Comparison of ENCODE assay signal across 8 mouse cellular contexts in the genomic region with DNA sequence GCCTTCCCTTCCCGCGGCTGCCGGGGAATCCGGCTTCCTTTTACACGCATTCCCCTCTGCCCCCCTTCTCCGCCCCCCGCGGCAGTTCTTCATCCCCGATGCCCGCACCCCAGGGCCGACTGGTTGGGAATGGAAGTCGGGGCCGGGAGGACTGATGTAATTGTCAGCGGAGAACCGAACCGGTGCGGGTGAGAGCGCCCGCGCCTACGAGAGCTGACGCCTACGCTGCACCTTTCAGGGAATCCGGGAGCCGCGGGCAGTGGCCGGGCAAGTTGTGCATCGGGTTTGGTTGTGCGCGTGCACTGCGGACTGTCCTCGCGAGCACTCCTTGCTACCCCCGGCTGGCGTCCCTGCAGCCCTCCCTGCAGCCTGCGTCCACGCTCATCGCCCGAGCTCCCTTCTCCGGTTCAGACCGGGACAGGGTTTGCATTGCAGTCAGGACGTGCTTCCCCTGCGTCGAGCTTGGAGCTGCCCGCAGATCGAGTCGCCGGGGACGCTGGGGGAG. TPM values are rescaled to one million over a fixed set of nuclear protein-coding genes. Genes with fewer than 3 reads are reported as not detected.
DNase-seq lines count a peak whose midpoint lies in the region; ATAC-seq lines count a peak whose summit lies in the region.

No protein-coding gene starts in this region.

- peak; percentile 70 for ATAC-seq in hindbrain, embryonic 11.5 days (ENCODE audit: low FRiP score)
- peak; percentile 50 for ATAC-seq in lung, embryonic 15.5 days (ENCODE audit: borderline replicate concordance, extremely low read depth, low FRiP score, low TSS enrichment)
- no peak for ATAC-seq in erythroid progenitor cell, adult 5-6 weeks (replicated peaks; ENCODE audit: low FRiP score, poor library complexity, severe bottlenecking)

- H3K9ac ChIP-seq in hindbrain, embryonic 11.5 days (ENCODE audit: low read depth, low read length), result peak overlapping the region; percentile 78
- H3K9ac ChIP-seq in lung, embryonic 15.5 days, result peak overlapping the region; percentile 81

- H3K36me3 ChIP-seq in hindbrain, embryonic 11.5 days (ENCODE audit: control insufficient read depth, insufficient read depth, low read length), result no peaks in the 10 kb centered on the region
- no peaks in the 10 kb centered on the region for H3K36me3 ChIP-seq in lung, embryonic 15.5 days

- under 1% methylated on average over 40 of the region's 49 CpGs for WGBS in hindbrain, embryonic 11.5 days
- WGBS in lung, embryonic 15.5 days, result under 1% methylated on average over 48 of the region's 49 CpGs

- no peaks in the 10 kb centered on the region for H3K9me3 ChIP-seq in hindbrain, embryonic 11.5 days (ENCODE audit: control insufficient read depth, low read length)
- no peaks in the 10 kb centered on the region for H3K9me3 ChIP-seq in lung, embryonic 15.5 days

- peak overlapping the region; percentile 78 for H3K4me3 ChIP-seq in hindbrain, embryonic 11.5 days (ENCODE audit: low read depth, low read length)
- peak overlapping the region; percentile 65 for H3K4me3 ChIP-seq in lung, embryonic 15.5 days

- DNase-seq in T-cell, adult 2 months (ENCODE audit: low spot score), result peak; percentile 14
- peak; percentile 87 for DNase-seq in cerebellum, adult 9-11 months
- peak; percentile 43 to 62 for DNase-seq in frontal cortex, postnatal 14 days (ENCODE audit: low spot score in 2 of 2)
- DNase-seq in hindbrain, embryonic 11.5 days (ENCODE audit: low spot score), result peak; percentile 82
- DNase-seq in layer of hippocampus, adult 9-11 months, result peak; percentile 59
- peak; percentile 74 for DNase-seq in retina, embryonic 14.5 days (ENCODE audit: low spot score)

- H3K4me2 ChIP-seq in hindbrain, embryonic 11.5 days (replicated peaks; ENCODE audit: low read depth, low read length), result peak overlapping the region; percentile 84
- H3K4me2 ChIP-seq in lung, embryonic 15.5 days, result peak overlapping the region; percentile 71

- no peaks in the 10 kb centered on the region for H3K4me1 ChIP-seq in hindbrain, embryonic 11.5 days (replicated peaks; ENCODE audit: control insufficient read depth, insufficient read depth, low read length)
- H3K4me1 ChIP-seq in lung, embryonic 15.5 days, result peaks cover 4% of the 10 kb centered on the region; the same call in 1 of the 2 replicates

- H3K27ac ChIP-seq in hindbrain, embryonic 11.5 days (ENCODE audit: low read depth, low read length), result peak overlapping the region; percentile 78
- peak overlapping the region; percentile 65 for H3K27ac ChIP-seq in lung, embryonic 15.5 days

- peaks cover 4% of the 10 kb centered on the region; the same call in 1 of the 2 replicates for H3K27me3 ChIP-seq in hindbrain, embryonic 11.5 days (ENCODE audit: control insufficient read depth, insufficient read depth, low read length)
- H3K27me3 ChIP-seq in lung, embryonic 15.5 days, result peaks cover 11% of the 10 kb centered on the region; the same call in 1 of the 2 replicates

RNA-seq across cellular contexts. Expression of a gene that starts 0.7 kb away (rescaled TPM):
- polyA plus RNA-seq in hindbrain, embryonic 11.5 days (2014; fragmentation: Nextera tagmentation; extraction: Ambion mirVana), result 15.1 and 16.9 TPM in 2 replicates
- 18.1 and 21.1 TPM in 2 replicates for polyA plus RNA-seq in lung, embryonic 15.5 days (2015; fragmentation: Nextera tagmentation; extraction: Ambion mirVana)
- not detected in 2 replicates for total RNA-seq in erythroid progenitor cell, adult 5-6 weeks (2015; ENCODE audit: low replicate concordance)
- not detected in 2 replicates for total RNA-seq in erythroid progenitor cell, adult 5-6 weeks (2017; ENCODE audit: low replicate concordance)

RNA-seq across cellular contexts. Expression of a gene that starts 37.2 kb away (rescaled TPM):
- polyA plus RNA-seq in hindbrain, embryonic 11.5 days (2014; fragmentation: Nextera tagmentation; extraction: Ambion mirVana), result 17.2 and 19.1 TPM in 2 replicates
- 12.3 and 12.6 TPM in 2 replicates for polyA plus RNA-seq in lung, embryonic 15.5 days (2015; fragmentation: Nextera tagmentation; extraction: Ambion mirVana)
- total RNA-seq in erythroid progenitor cell, adult 5-6 weeks (2015; ENCODE audit: low replicate concordance), result 6.1 and 15.1 TPM in 2 replicates
- 10.5 and 19.3 TPM in 2 replicates for total RNA-seq in erythroid progenitor cell, adult 5-6 weeks (2017; ENCODE audit: low replicate concordance)

RNA-seq across cellular contexts. Expression of a gene that starts 46.7 kb away (rescaled TPM):
- not detected in 2 replicates for polyA plus RNA-seq in hindbrain, embryonic 11.5 days (2014; fragmentation: Nextera tagmentation; extraction: Ambion mirVana)
- polyA plus RNA-seq in lung, embryonic 15.5 days (2015; fragmentation: Nextera tagmentation; extraction: Ambion mirVana), result not detected in 2 replicates
- not detected in 2 replicates for total RNA-seq in erythroid progenitor cell, adult 5-6 weeks (2015; ENCODE audit: low replicate concordance)
- total RNA-seq in erythroid progenitor cell, adult 5-6 weeks (2017; ENCODE audit: low replicate concordance), result not detected in 2 replicates

Comparison
In these comparisons a context has a peak if more than half of its experiments do, and no peak if none do; other contexts are left out.
1. DNase-seq: peak in every context shown above with its lines; median percentile 87 in cerebellum, adult 9-11 months; 82 in hindbrain, embryonic 11.5 days; 74 in retina, embryonic 14.5 days; 59 in layer of hippocampus, adult 9-11 months; 52 in frontal cortex, postnatal 14 days; 14 in T-cell, adult 2 months.